Mouse (Mus musculus) midbrain, postnatal 0 days (tissue): Measurements from ENCODE around the gene Arhgdia. TPM values are rescaled to one million over a fixed set of nuclear protein-coding genes. Genes with fewer than 3 reads are reported as not detected.

Experiments
- ATAC-seq: fragments of 200-750 bp; cut with Nextera tagmentation; 2 replicates; pipeline ENCODE4 v1.8.0; 2017; ENCODE audit warnings: moderate number of reproducible peaks, mild to moderate bottlenecking, moderate TSS enrichment, moderate library complexity; ENCODE audit not compliant: low FRiP score
- DNase-seq: peaks from one replicate; pipeline ENCODE4 v3.0.0-alpha.2; 2015; ENCODE audit warnings: low spot score
- H3K27ac ChIP-seq: fragments of 300-500 bp; sonication (generic); 2 replicates; pipeline ENCODE4 v1.5.1; 2014; ENCODE audit warnings: low read depth, mild to moderate bottlenecking, low read length, mixed read lengths
- H3K27me3 ChIP-seq: fragments of 300-500 bp; sonication (generic); 2 replicates; pipeline ENCODE4 v1.6.1; 2014; ENCODE audit warnings: low read length, control low read depth, mixed read lengths; ENCODE audit not compliant: insufficient read depth
- H3K36me3 ChIP-seq: fragments of 300-500 bp; sonication (generic); 2 replicates; pipeline ENCODE4 v1.6.1; 2014; ENCODE audit warnings: low read length, control low read depth, mixed read lengths; ENCODE audit not compliant: insufficient read depth
- H3K4me1 ChIP-seq: fragments of 300-500 bp; sonication (generic); 2 replicates; pipeline ENCODE4 v1.6.1; 2014; ENCODE audit warnings: mild to moderate bottlenecking, control low read depth, antibody characterized with exemption, low read length, mixed read lengths; ENCODE audit not compliant: insufficient read depth
- H3K4me2 ChIP-seq: fragments of 300-500 bp; sonication (generic); 2 replicates; pipeline ENCODE4 v1.6.1; 2014; ENCODE audit warnings: low read depth, mild to moderate bottlenecking, low read length, mixed read lengths; ENCODE audit not compliant: poor library complexity, severe bottlenecking
- H3K4me3 ChIP-seq: fragments of 300-500 bp; sonication (generic); 2 replicates; pipeline ENCODE4 v1.5.1; 2014; ENCODE audit warnings: low read depth, mild to moderate bottlenecking, low read length, moderate library complexity
- H3K9ac ChIP-seq: fragments of 300-500 bp; sonication (generic); replicated peaks from 2 replicates; pipeline ENCODE4 v1.6.1; 2014; ENCODE audit warnings: mild to moderate bottlenecking, low read length, moderate library complexity, mixed read lengths; ENCODE audit not compliant: poor library complexity, severe bottlenecking
- H3K9me3 ChIP-seq: fragments of 300-500 bp; sonication (generic); 2 replicates; pipeline ENCODE4 v1.6.1; 2016; ENCODE audit warnings: low read length, control low read depth
- CTCF ChIP-seq: IDR thresholded peaks from 2 replicates; pipeline ENCODE4 v1.5.1; 2016; ENCODE audit warnings: antibody characterized with exemption, mild to moderate bottlenecking
- WGBS: fragments of 180-500 bp; shearing (Covaris S2); extraction: QIAGEN DNeasy Blood & Tissue Kit; methylation state at CpG from one replicate; pipeline ENCODE4 v1.1.7; 2014; 5-methylcytosine and 5-hydroxymethylcytosine counted together
- polyA plus RNA-seq: library from polyadenylated mRNA; unstranded; fragments of >200 nt; fragmentation: Nextera tagmentation; extraction: Ambion mirVana; gene quantifications from 2 replicates; pipeline ENCODE4 v1.2.1, GENCODE M21; 2015
- total RNA-seq: library from RNA; depleted of rRNA; stranded (reverse); fragments of >200 nt; gene quantifications from 2 replicates; pipeline ENCODE4 v1.2.3, GENCODE M21; 2014

Arhgdia gene
- total and polyA plus RNA-seq, 2 experiments from 2014 or later: 286 to 390 TPM

- TF ChIP-seq CTCF: no peak
- Histone ChIP-seq H3K36me3 (peaks cover 33% of the 10 kb centered on the region), H3K27me3 (no peaks in the 10 kb centered on the region), H3K4me2 (no peak overlapping the region), H3K4me1 (peaks cover 8% of the 10 kb centered on the region), H3K4me3 (no peak overlapping the region), H3K27ac (no peak overlapping the region), H3K9me3 (no peaks in the 10 kb centered on the region), H3K9ac (no peak overlapping the region)
- 82% methylated on average over 22 of the region's 22 CpGs for WGBS
- ATAC-seq: no peak
- no peak for DNase-seq
Observed at GRCm38 (mm10) chr11:120627468-120628300, 46.3 kb upstream of the Arhgdia start.

GRCm38 (mm10) chr11:120626785-120627467 lies 45.5 kb upstream of the Arhgdia start:
- Histone ChIP-seq H3K4me3 (no peak overlapping the region), H3K4me1 (peaks cover 8% of the 10 kb centered on the region), H3K9ac (no peak overlapping the region), H3K27me3 (no peaks in the 10 kb centered on the region), H3K27ac (no peak overlapping the region), H3K36me3 (peaks cover 36% of the 10 kb centered on the region), H3K9me3 (no peaks in the 10 kb centered on the region), H3K4me2 (no peak overlapping the region)
- WGBS: 87% methylated on average over 11 of the region's 11 CpGs
- ATAC-seq (no peak), DNase-seq (no peak)
- no peak for TF ChIP-seq CTCF

- Histone ChIP-seq H3K36me3 (peaks cover 51% of the 10 kb centered on the region), H3K4me1 (peaks cover 3% of the 10 kb centered on the region; the same call in 1 of the 2 replicates), H3K4me2 (peak within 1 kb of the TSS; percentile 97), H3K9ac (peak within 1 kb of the TSS; percentile 59), H3K9me3 (no peaks in the 10 kb centered on the region), H3K27me3 (no peaks in the 10 kb centered on the region), H3K27ac (peak within 1 kb of the TSS; percentile 86), H3K4me3 (peak within 1 kb of the TSS; percentile 64)
- no peak for TF ChIP-seq CTCF
- no peak for DNase-seq
- WGBS: 15% methylated on average over 5 of the region's 5 CpGs
- ATAC-seq: peak; percentile 45
Observed at GRCm38 (mm10) chr11:120625152-120625775, 43.8 kb upstream of the Arhgdia start, which contains the start of gene Sirt7. Sirt7 (minus strand) TSS chr11:120625240.

- peak; percentile 94 for DNase-seq
- peaks cover 52% of the 10 kb centered on the region for H3K36me3 ChIP-seq
- no peak for TF ChIP-seq CTCF
- ATAC-seq: peak; percentile 83
- no peaks in the 10 kb centered on the region for H3K27me3 ChIP-seq
- H3K4me2 ChIP-seq: peak overlapping the region; percentile 97
- WGBS: under 1% methylated on average over 47 of the region's 53 CpGs
- H3K9ac ChIP-seq: peak overlapping the region; percentile 59
- peak overlapping the region; percentile 86 for H3K27ac ChIP-seq
- peak overlapping the region; percentile 64 for H3K4me3 ChIP-seq
- no peaks in the 10 kb centered on the region for H3K9me3 ChIP-seq
- H3K4me1 ChIP-seq: 0 out of 2 replicates have a peak, but pooled peaks cover 3% of the 10 kb centered on the region
Observed at GRCm38 (mm10) chr11:120624680-120625111, 43.3 kb upstream of the Arhgdia start.

GRCm38 (mm10) chr11:120623961-120624679 lies 42.7 kb upstream of the Arhgdia start:
- ATAC-seq: 0 out of 2 replicates have a peak, but pooled peaks have one; percentile 59
- peak; percentile 68 for TF ChIP-seq CTCF
- Histone ChIP-seq H3K4me1 (0 out of 2 replicates have a peak, but pooled peaks cover 3% of the 10 kb centered on the region), H3K36me3 (peaks cover 48% of the 10 kb centered on the region), H3K9ac (peak overlapping the region; percentile 59), H3K9me3 (no peaks in the 10 kb centered on the region), H3K4me2 (peak overlapping the region; percentile 97), H3K27ac (peak overlapping the region; percentile 86), H3K27me3 (no peaks in the 10 kb centered on the region), H3K4me3 (peak overlapping the region; percentile 64)
- 14% methylated on average over 29 of the region's 30 CpGs for WGBS
- DNase-seq: peak; percentile 65
